Mouse (Mus musculus) skeletal muscle tissue, adult 2 months (tissue): ENCODE measurements around the gene Fam162a.
"Not testable (repeated sequence)": the region's sequence is repeated elsewhere in the genome, so short reads cannot be mapped to it uniquely, and the experiment has no call there.

Source experiments
- DNase-seq: peaks from one replicate; pipeline ENCODE4 v3.0.0-alpha.2; 2012; ENCODE audit warnings: low read depth, low spot score

Gene Fam162a

GRCm38 (mm10) chr16:36071450-36072379 is at the start of gene Fam162a, which contains the start of gene Ccdc58:
Gene Fam162a, minus strand, starts transcription at chr16:36071594.
Gene Ccdc58, plus strand, starts transcription at chr16:36071685.
- peak; percentile 87 for DNase-seq

- DNase-seq: not testable (repeated sequence)
Observed at GRCm38 (mm10) chr16:36115751-36116150, 44.4 kb upstream of the Fam162a start.

GRCm38 (mm10) chr16:36111486-36111885 is 40.1 kb upstream of the Fam162a start:
- not testable (repeated sequence) for DNase-seq

- DNase-seq: no peak
Observed at GRCm38 (mm10) chr16:36102211-36102610, 30.8 kb upstream of the Fam162a start.

GRCm38 (mm10) chr16:36101526-36101925 is 30.1 kb upstream of the Fam162a start:
- no peak for DNase-seq

- not testable (repeated sequence) for DNase-seq
Observed at GRCm38 (mm10) chr16:36097813-36098499, 26.6 kb upstream of the Fam162a start.

GRCm38 (mm10) chr16:36094079-36094478 is 22.7 kb upstream of the Fam162a start:
- DNase-seq: no peak

GRCm38 (mm10) chr16:36090785-36091509 is 19.6 kb upstream of the Fam162a start:
- no peak for DNase-seq

- no peak for DNase-seq
Observed at GRCm38 (mm10) chr16:36089850-36090616, 18.6 kb upstream of the Fam162a start.

- DNase-seq: no peak
Observed at GRCm38 (mm10) chr16:36089065-36089464, 17.7 kb upstream of the Fam162a start.

- no peak for DNase-seq
Observed at GRCm38 (mm10) chr16:36087846-36088245, 16.5 kb upstream of the Fam162a start.

GRCm38 (mm10) chr16:36079916-36080315 is 8.5 kb upstream of the Fam162a start:
- DNase-seq: no peak

GRCm38 (mm10) chr16:36074772-36075171 is 3.4 kb upstream of the Fam162a start:
- DNase-seq: no peak

- no peak for DNase-seq
Observed at GRCm38 (mm10) chr16:36072410-36073011, 1.1 kb upstream of the Fam162a start.

GRCm38 (mm10) chr16:36071071-36071449 is 334 bp downstream of the Fam162a start:
- no peak for DNase-seq

GRCm38 (mm10) chr16:36069819-36070575 is 1.4 kb downstream of the Fam162a start:
- DNase-seq: no peak

GRCm38 (mm10) chr16:36068356-36068755 is 3.0 kb downstream of the Fam162a start:
- DNase-seq: no peak

GRCm38 (mm10) chr16:36067694-36068093 is 3.7 kb downstream of the Fam162a start:
- DNase-seq: no peak

- no peak for DNase-seq
Observed at GRCm38 (mm10) chr16:36064904-36065303, 6.5 kb downstream of the Fam162a start.

GRCm38 (mm10) chr16:36063315-36063714 is 8.1 kb downstream of the Fam162a start:
- no peak for DNase-seq
